Mouse (Mus musculus): ENCODE results near the gene Prkg1.

GRCm38 (mm10) chr19:31564329-31564728 lies 200.5 kb downstream of the Prkg1 start:
- TF ChIP-seq GATA1 (IDR thresholded peaks at IDR 0.05; ENCODE audit: borderline replicate concordance, low read length) (no peak), FLI1 (IDR thresholded peaks at IDR 0.05; ENCODE audit: low read length) (no peak)
